Mouse (Mus musculus) heart, embryonic 14.5 days (tissue): ENCODE results near the gene Ubap2l. TPM values are rescaled to one million over a fixed set of nuclear protein-coding genes. Genes with fewer than 3 reads are reported as not detected.

Experiments
- ATAC-seq: fragments of 200-750 bp; cut with Nextera tagmentation; 2 replicates; pipeline ENCODE4 v1.8.0; 2017; ENCODE audit warnings: low read depth, moderate TSS enrichment; ENCODE audit not compliant: insufficient number of reproducible peaks, insufficient read depth, low FRiP score
- H3K27ac ChIP-seq, 2 experiments: fragments of 200-500 bp in 1 of 2; fragments of 300-500 bp in 1 of 2; sonication (generic) in 1 of 2; replicated peaks in 1 of 2; 2 replicates each; pipeline ENCODE4 v1.5.1; 2012 to 2014; ENCODE audit warnings: low read depth in 2 of 2, low read length in 2 of 2, control low read depth in 1 of 2, mild to moderate bottlenecking in 1 of 2, mixed read lengths in 1 of 2; ENCODE audit not compliant: control insufficient read depth in 1 of 2, insufficient read depth in 1 of 2
- H3K27me3 ChIP-seq: fragments of 300-500 bp; sonication (generic); 2 replicates; pipeline ENCODE4 v1.6.1; 2014; ENCODE audit warnings: mild to moderate bottlenecking, low read length, control low read depth; ENCODE audit not compliant: control insufficient read depth, insufficient read depth
- H3K36me3 ChIP-seq: fragments of 300-500 bp; sonication (generic); 2 replicates; pipeline ENCODE4 v1.6.1; 2014; ENCODE audit warnings: mild to moderate bottlenecking, control low read depth, low read length, mixed read lengths; ENCODE audit not compliant: control insufficient read depth, insufficient read depth
- H3K4me1 ChIP-seq, 2 experiments: fragments of 200-500 bp in 1 of 2; fragments of 300-500 bp in 1 of 2; sonication (generic) in 1 of 2; 2 replicates each; pipeline ENCODE4 v1.6.1; 2012 to 2014; ENCODE audit warnings: low read length in 2 of 2, control low read depth in 1 of 2, mixed read lengths in 1 of 2; ENCODE audit not compliant: control insufficient read depth in 2 of 2, insufficient read depth in 2 of 2
- H3K4me2 ChIP-seq: fragments of 300-500 bp; sonication (generic); 2 replicates; pipeline ENCODE4 v1.6.1; 2014; ENCODE audit warnings: mild to moderate bottlenecking, low read length
- H3K4me3 ChIP-seq, 2 experiments: fragments of 200-500 bp in 1 of 2; fragments of 300-500 bp in 1 of 2; sonication (generic) in 1 of 2; 2 replicates each; pipeline ENCODE4 v1.5.1; 2012 to 2014; ENCODE audit warnings: low read length in 2 of 2, mild to moderate bottlenecking in 2 of 2, control low read depth in 1 of 2, low read depth in 1 of 2, moderate library complexity in 1 of 2; ENCODE audit not compliant: control insufficient read depth in 1 of 2, insufficient read depth in 1 of 2
- H3K9ac ChIP-seq: fragments of 300-500 bp; sonication (generic); 2 replicates; pipeline ENCODE4 v1.6.1; 2014; ENCODE audit warnings: mild to moderate bottlenecking, low read length
- H3K9me3 ChIP-seq: fragments of 300-500 bp; sonication (generic); 2 replicates; pipeline ENCODE4 v1.6.1; 2016; ENCODE audit warnings: low read length, control low read depth; ENCODE audit not compliant: control insufficient read depth
- WGBS: fragments of 180-500 bp; shearing (Covaris S2); extraction: QIAGEN DNeasy Blood & Tissue Kit; methylation state at CpG from one replicate; pipeline ENCODE4 v1.1.7; 2014; 5-methylcytosine and 5-hydroxymethylcytosine counted together
- polyA plus RNA-seq: library from polyadenylated mRNA; unstranded; fragments of >200 nt; fragmentation: Nextera tagmentation; extraction: Ambion mirVana; gene quantifications from 2 replicates; pipeline ENCODE4 v1.2.1, GENCODE M21; 2014

The Ubap2l gene
- polyA plus RNA-seq, 1 experiment from 2014 or later, result 154 TPM

DNA sequence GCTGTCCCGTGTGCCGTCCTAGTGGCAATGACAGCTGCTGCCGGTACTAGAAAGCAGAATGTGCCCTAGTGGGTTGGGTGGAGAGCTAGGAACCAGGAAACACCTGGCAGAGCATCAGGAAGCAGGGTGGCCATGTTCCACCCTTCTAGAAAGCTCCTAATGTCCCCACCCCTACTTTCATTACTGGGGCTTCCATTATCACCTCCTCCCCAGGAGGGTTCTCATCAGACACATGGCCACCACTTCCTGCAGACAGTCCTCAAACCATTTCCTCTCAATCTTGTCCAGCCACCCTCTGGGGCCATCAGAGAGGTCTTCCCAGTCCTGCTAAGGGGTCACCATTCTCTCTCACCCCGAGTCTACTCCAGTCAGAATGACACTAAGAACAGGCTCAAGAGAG lies 91.0 kb downstream of the Ubap2l start:
- Histone ChIP-seq H3K9me3 (no peaks in the 10 kb centered on the region), H3K4me3 (peak overlapping the region; percentile 94 to 96; a peak in 2 of 4 replicates), H3K36me3 (peaks cover 33% of the 10 kb centered on the region), H3K27me3 (no peaks in the 10 kb centered on the region), H3K4me2 (peak overlapping the region; percentile 89), H3K27ac (peak overlapping the region; percentile 89 to 99; a peak in 2 of 4 replicates), H3K9ac (peak overlapping the region; percentile 96), H3K4me1 (peaks cover 33 to 37% of the 10 kb centered on the region in 2 experiments)
- no peak for ATAC-seq
- WGBS, result 30% methylated on average over 4 of the region's 4 CpGs

DNA sequence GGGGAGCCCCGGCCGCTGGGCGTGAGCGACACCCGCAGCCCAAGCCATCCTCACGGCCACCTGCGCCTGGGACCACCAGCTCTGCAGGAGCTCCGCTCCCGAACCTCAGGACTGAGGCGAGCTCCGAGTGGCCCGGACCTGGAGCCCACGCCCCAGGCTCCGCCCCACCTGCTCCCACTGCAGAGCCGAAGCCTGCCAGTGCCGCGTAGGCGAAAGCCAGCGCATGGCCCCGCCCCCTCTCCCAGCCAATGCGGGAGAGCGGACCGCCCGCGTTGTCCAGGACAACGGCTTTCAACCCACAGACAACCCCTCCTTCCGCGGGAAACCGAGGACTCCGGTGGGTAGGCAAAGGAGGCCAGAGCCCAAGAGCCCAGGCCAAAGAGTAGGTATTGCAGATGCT lies 92.0 kb downstream of the Ubap2l start:
- Histone ChIP-seq H3K4me3 (peak overlapping the region; percentile 65 to 96), H3K36me3 (peaks cover 41% of the 10 kb centered on the region), H3K4me2 (peak overlapping the region; percentile 89), H3K9me3 (no peaks in the 10 kb centered on the region), H3K27me3 (no peaks in the 10 kb centered on the region), H3K27ac (0 out of 4 replicates have a peak overlapping the region, but pooled peaks of 1 of the 2 experiments have one; percentile 23), H3K4me1 (peaks cover 33 to 37% of the 10 kb centered on the region in 2 experiments), H3K9ac (peak overlapping the region; percentile 76)
- under 1% methylated on average over 30 of the region's 30 CpGs for WGBS
- ATAC-seq, result peak; percentile 89

DNA sequence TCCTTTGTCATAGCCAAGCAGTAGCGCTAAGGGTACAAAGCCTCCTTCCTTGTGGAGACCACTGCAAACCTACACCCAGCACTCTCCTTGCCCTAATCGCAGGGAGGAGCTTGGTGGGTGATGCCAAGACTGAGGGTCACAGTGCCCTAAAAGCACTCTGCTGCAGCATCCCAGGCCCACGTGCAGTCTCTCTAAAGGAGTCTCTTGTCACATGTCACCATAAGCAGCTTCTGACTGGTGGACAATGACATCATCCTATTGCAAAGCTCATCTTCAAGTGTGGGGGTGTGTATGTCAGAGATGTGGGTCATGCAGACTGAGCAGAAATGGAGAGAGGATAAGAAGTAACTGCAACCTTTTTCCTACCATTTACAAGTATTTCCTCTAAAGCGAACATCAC lies 93.0 kb downstream of the Ubap2l start:
- Histone ChIP-seq H3K4me3 (no peak overlapping the region), H3K4me2 (peak overlapping the region; percentile 89), H3K9ac (peak overlapping the region; percentile 76), H3K27me3 (no peaks in the 10 kb centered on the region), H3K36me3 (peaks cover 46% of the 10 kb centered on the region), H3K27ac (no peak overlapping the region; a peak in 1 of 4 replicates), H3K4me1 (peaks cover 30% of the 10 kb centered on the region in 2 experiments), H3K9me3 (no peaks in the 10 kb centered on the region)
- WGBS, result 65% methylated on average over 4 of the region's 4 CpGs
- no peak for ATAC-seq

DNA sequence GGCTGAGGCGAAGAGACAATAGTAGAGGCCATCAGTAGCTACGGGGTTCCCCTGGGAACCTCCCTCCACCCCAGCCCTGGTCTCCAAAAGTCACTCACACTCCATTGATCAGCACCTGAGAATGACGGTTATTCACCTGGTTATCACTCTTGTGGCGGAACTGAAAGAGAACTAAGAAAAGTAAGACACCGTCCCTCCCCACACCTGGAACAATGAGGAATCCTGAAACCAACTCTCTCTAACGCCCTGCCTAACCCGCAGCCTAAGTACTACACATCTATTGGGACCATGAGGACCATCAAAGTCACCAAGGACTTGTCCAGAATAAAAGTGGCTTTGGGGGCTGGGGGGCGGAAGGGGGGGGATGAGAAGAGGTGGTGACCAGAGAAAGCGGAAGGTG lies 94.5 kb downstream of the Ubap2l start:
- no peak for ATAC-seq
- Histone ChIP-seq H3K4me3 (no peak overlapping the region), H3K36me3 (peaks cover 61% of the 10 kb centered on the region), H3K4me2 (no peak overlapping the region), H3K27ac (no peak overlapping the region), H3K9ac (no peak overlapping the region), H3K9me3 (no peaks in the 10 kb centered on the region), H3K4me1 (peaks cover 29 to 30% of the 10 kb centered on the region in 2 experiments), H3K27me3 (no peaks in the 10 kb centered on the region)
- 92% methylated on average over 9 of the region's 9 CpGs for WGBS

DNA sequence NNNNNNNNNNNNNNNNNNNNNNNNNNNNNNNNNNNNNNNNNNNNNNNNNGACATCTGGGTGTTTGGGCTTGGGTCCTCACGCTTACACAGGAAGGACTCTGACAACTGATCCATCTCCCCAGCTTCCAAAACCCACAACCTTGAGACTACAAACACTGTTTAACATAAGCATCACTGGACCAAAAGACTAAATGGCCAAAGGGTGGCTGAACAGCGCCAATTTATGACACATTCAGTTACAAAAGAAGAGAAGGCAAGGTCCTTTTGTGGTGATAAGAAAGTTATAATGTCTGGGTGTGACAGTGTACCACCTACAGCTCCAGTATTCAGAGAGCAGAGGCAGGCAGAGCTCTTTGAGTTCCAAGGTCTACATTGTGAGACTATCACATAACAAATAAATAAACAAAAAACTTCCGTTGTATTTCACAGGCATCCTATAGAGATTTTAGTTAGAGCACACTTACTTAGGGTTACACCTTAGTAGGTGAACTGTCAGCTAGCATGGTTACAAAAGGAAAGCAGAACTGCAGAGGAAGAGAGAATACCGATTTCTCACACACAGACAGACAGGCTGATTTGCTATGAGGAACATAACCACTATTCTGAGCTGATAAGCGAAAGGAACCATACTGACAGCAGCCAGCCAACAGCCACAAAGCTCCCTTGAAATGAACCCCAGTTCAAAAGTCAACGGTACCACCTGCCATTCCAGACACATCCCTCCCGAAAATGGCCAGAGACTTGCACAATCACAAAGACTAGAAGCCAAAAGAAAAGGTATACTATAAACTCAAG lies 96.1 kb downstream of the Ubap2l start:
- Histone ChIP-seq H3K4me2 (no peak overlapping the region), H3K27ac (no peak overlapping the region), H3K9me3 (no peaks in the 10 kb centered on the region), H3K27me3 (no peaks in the 10 kb centered on the region), H3K9ac (no peak overlapping the region), H3K4me1 (peaks cover 22% of the 10 kb centered on the region in 2 experiments), H3K36me3 (peaks cover 76% of the 10 kb centered on the region), H3K4me3 (no peak overlapping the region)
- WGBS, result 94% methylated on average over 7 of the region's 7 CpGs
- no peak for ATAC-seq

DNA sequence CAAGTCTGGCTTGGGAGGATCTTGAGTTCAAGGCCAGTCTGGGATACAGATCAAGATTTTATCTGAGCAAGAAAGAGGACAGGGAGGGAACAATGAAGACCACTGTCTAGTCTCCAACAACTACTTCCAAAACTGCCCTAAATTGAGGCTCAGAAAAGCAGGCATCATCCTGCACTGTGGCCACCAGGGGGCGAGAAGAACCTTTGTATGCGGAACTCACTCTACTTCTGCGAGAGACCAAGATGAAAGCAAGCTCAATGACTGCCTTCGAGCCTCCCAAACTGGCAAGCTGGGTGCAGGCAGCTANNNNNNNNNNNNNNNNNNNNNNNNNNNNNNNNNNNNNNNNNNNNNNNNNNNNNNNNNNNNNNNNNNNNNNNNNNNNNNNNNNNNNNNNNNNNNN lies 99.0 kb downstream of the Ubap2l start:
- WGBS, result 4% methylated on average over 4 of the region's 4 CpGs
- H3K4me2 ChIP-seq, result no peak overlapping the region
- ATAC-seq, result no peak
- peaks cover 96% of the 10 kb centered on the region for H3K36me3 ChIP-seq
- no peak overlapping the region for H3K4me3 ChIP-seq
- H3K9ac ChIP-seq, result no peak overlapping the region
- H3K9me3 ChIP-seq, result no peaks in the 10 kb centered on the region
- H3K27ac ChIP-seq, result no peak overlapping the region
- peaks cover 0 to 7% of the 10 kb centered on the region in 2 experiments for H3K4me1 ChIP-seq
- H3K27me3 ChIP-seq, result no peaks in the 10 kb centered on the region
